Mouse (Mus musculus) Patski (cell line): ENCODE measurements around the gene Pf4. TPM values are rescaled to one million over a fixed set of nuclear protein-coding genes. Genes with fewer than 3 reads are reported as not detected.

Experiments
- ATAC-seq: fragments of 100-300 bp; one replicate; pipeline ENCODE4 v1.8.0; 2021
- CTCF ChIA-PET: fragments of 350-600 bp; sonication (Branson Sonifier 250); formaldehyde crosslinking; loops from one replicate; lab custom pipeline; 2022; ENCODE audit warnings: inconsistent platforms; lab: Charles Lee
- POLR2A ChIA-PET: fragments of 350-600 bp; sonication (Branson Sonifier 250); formaldehyde crosslinking; loops from one replicate; lab custom pipeline; 2022; ENCODE audit warnings: antibody characterized with exemption, inconsistent platforms; lab: Charles Lee
- DNase-seq: peaks from one replicate; pipeline ENCODE4 v3.0.0-alpha.2; 2011; ENCODE audit warnings: low read depth, low spot score
- H3K27me3 ChIP-seq: fragments of 371-371 bp; one replicate; pipeline ENCODE4 v1.5.1; 2021
- CTCF ChIP-seq: fragments of 100-300 bp; IDR thresholded peaks from one replicate; pipeline ENCODE4 v1.5.1; 2021
- in situ Hi-C: fragments of 300-500 bp; cut with MboI; formaldehyde crosslinking; loops from 3 replicates; pipeline ENCODE4 v1.11.1; 2018; ENCODE audit warnings: low pct_unique_long_range_greater_than_20kb, mixed read lengths
- polyA plus RNA-seq: library from polyadenylated mRNA; unstranded; gene quantifications from one replicate; pipeline ENCODE4 v1.2.3, GENCODE M21; 2021

The Pf4 gene
- polyA plus RNA-seq, 1 experiment from 2014 or later = not detected

DNA sequence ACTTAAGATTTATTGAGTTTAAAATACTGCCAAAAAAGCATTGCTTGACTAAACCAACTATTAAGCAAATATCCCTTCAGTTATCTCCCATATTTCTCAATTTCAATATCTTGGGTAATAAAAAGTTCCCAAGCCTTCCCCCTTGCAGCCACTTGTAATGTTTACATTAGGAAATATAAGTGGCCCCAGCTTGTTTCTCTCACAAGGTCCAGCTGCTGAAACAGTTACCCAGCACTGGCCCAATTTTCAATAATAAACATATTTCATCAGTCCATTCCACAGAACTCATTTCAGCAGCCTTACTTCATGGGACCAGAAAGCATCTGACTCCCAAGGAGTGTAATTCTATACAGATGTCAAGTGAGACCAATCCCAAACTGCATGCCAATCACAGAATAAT lies 47.5 kb downstream of the Pf4 start:
- CTCF ChIA-PET = interaction anchor here (0.6 to 1.6 kb wide), 4 partner anchors 11 to 88 kb away, joined by 3 to 4 read pairs (median 4); no protein-coding TSS in a partner anchor
- DNase-seq (no peak), ATAC-seq (no peak)
- H3K27me3 ChIP-seq = no peaks in the 10 kb centered on the region
- POLR2A ChIA-PET = no interaction called here
- in situ Hi-C loops = no loop called here
- TF ChIP-seq CTCF = no peak

Other genes with a start within 250 kb of the Pf4 start
- gene 5830473C10Rik, start 211.3 kb upstream of the Pf4 start, polyA plus RNA-seq = 0.06 TPM
- 3.9 TPM for gene Rassf6, start 131.8 kb upstream of the Pf4 start, polyA plus RNA-seq
- gene Cxcl5, start 13.1 kb upstream of the Pf4 start, polyA plus RNA-seq = 11.9 TPM
- gene Ppbp, start 3.9 kb upstream of the Pf4 start, polyA plus RNA-seq = 41.7 TPM
- gene Cxcl3, start 13.7 kb downstream of the Pf4 start, polyA plus RNA-seq = not detected
- 0.04 TPM for gene Cxcl15, start 22.1 kb downstream of the Pf4 start, polyA plus RNA-seq
- gene Cxcl1, start 118.8 kb downstream of the Pf4 start, polyA plus RNA-seq = 86.7 TPM
- 0.24 TPM for gene Cxcl2, start 131.4 kb downstream of the Pf4 start, polyA plus RNA-seq
- gene Mthfd2l, start 158.7 kb downstream of the Pf4 start, polyA plus RNA-seq = 30.6 TPM